Mouse (Mus musculus) MEL (cell line): Measurements from ENCODE around the gene Prkch. TPM values are rescaled to one million over a fixed set of nuclear protein-coding genes. Genes with fewer than 3 reads are reported as not detected.

Experiments used
- DNase-seq: peaks from one replicate; pipeline ENCODE4 v3.0.0; 2011; ENCODE audit warnings: low read depth, low spot score
- H3K27ac ChIP-seq: 2 replicates; pipeline ENCODE4 v1.5.1; 2012; ENCODE audit warnings: low read depth, mild to moderate bottlenecking, control low read depth, low read length, moderate library complexity; ENCODE audit not compliant: control insufficient read depth
- H3K27me3 ChIP-seq, 2 experiments: fragments of 150-350 bp in 1 of 2; sonication (generic) in 1 of 2; 2 replicates each; pipeline ENCODE4 v1.6.1; 2012; ENCODE audit warnings: low read length in 2 of 2, mild to moderate bottlenecking in 2 of 2, improper control_type of control experiment in 1 of 2, moderate library complexity in 1 of 2; ENCODE audit not compliant: insufficient read depth in 2 of 2, control insufficient read depth in 1 of 2
- H3K36me3 ChIP-seq, 2 experiments: 2 replicates each; pipeline ENCODE4 v1.6.1; 2012 to 2014; ENCODE audit warnings: low read length in 2 of 2, improper control_type of control experiment in 1 of 2, inconsistent platforms in 1 of 2, mild to moderate bottlenecking in 1 of 2; ENCODE audit not compliant: insufficient read depth in 2 of 2, control insufficient read depth in 1 of 2
- H3K4me1 ChIP-seq, 2 experiments: fragments of 150-350 bp in 1 of 2; sonication (generic) in 1 of 2; 2 replicates each; pipeline ENCODE4 v1.6.1; 2012; ENCODE audit warnings: low read length in 2 of 2, improper control_type of control experiment in 1 of 2, mild to moderate bottlenecking in 1 of 2; ENCODE audit not compliant: insufficient read depth in 2 of 2, control insufficient read depth in 1 of 2
- H3K4me3 ChIP-seq, 2 experiments: fragments of 150-350 bp in 1 of 2; sonication (generic) in 1 of 2; 2 replicates each; pipeline ENCODE4 v1.5.1; 2012; ENCODE audit warnings: low read depth in 2 of 2, low read length in 2 of 2, mild to moderate bottlenecking in 2 of 2, moderate library complexity in 2 of 2, control low read depth in 1 of 2, improper control_type of control experiment in 1 of 2; ENCODE audit not compliant: control insufficient read depth in 1 of 2, insufficient read depth in 1 of 2
- H3K79me2 ChIP-seq: 2 replicates; pipeline ENCODE4 v1.6.1; 2012; ENCODE audit warnings: mild to moderate bottlenecking, low read length, moderate library complexity; ENCODE audit not compliant: control insufficient read depth, poor library complexity, insufficient read depth
- H3K9ac ChIP-seq: 2 replicates; pipeline ENCODE4 v1.6.1; 2012; ENCODE audit warnings: low read depth, mild to moderate bottlenecking, control low read depth, low read length, moderate library complexity; ENCODE audit not compliant: control insufficient read depth, poor library complexity, severe bottlenecking
- H3K9me3 ChIP-seq: fragments of 150-350 bp; sonication (generic); replicated peaks from 2 replicates; pipeline ENCODE4 v1.6.1; 2012; ENCODE audit warnings: mild to moderate bottlenecking, low read length, improper control_type of control experiment, moderate library complexity; ENCODE audit not compliant: insufficient read depth
- BHLHE40 ChIP-seq: IDR thresholded peaks from 2 replicates; pipeline ENCODE4 v1.6.1; 2012; ENCODE audit warnings: low read depth, mild to moderate bottlenecking, inconsistent platforms, low read length, improper control_type of control experiment, borderline replicate concordance
- CHD1 ChIP-seq: IDR thresholded peaks from 2 replicates; pipeline ENCODE4 v1.6.1; 2012; ENCODE audit warnings: low read depth, mild to moderate bottlenecking, inconsistent platforms, low read length, improper control_type of control experiment
- CTCF ChIP-seq, 3 experiments: IDR thresholded peaks in 2 of 3; conservative IDR thresholded peaks in 1 of 3; 2 replicates each; pipeline ENCODE4 v1.5.1; 2011 to 2012; ENCODE audit warnings: low read length in 3 of 3, low read depth in 2 of 3, mild to moderate bottlenecking in 2 of 3, improper control_type of control experiment in 1 of 3, inconsistent platforms in 1 of 3, mixed read lengths in 1 of 3, moderate library complexity in 1 of 3; ENCODE audit not compliant: control insufficient read depth in 1 of 3, insufficient read depth in 1 of 3, poor library complexity in 1 of 3, severe bottlenecking in 1 of 3
- ELF1 ChIP-seq: IDR thresholded peaks from 2 replicates; pipeline ENCODE4 v1.6.1; 2014; ENCODE audit warnings: low read depth, mild to moderate bottlenecking, inconsistent platforms, low read length, improper control_type of control experiment, moderate library complexity
- EP300 ChIP-seq, 2 experiments: IDR thresholded peaks; 2 replicates each; pipeline ENCODE4 v1.6.1; 2011; ENCODE audit warnings: improper control_type of control experiment in 2 of 2, low read length in 2 of 2, low read depth in 1 of 2, mild to moderate bottlenecking in 1 of 2
- MAFK ChIP-seq: IDR thresholded peaks from 2 replicates; pipeline ENCODE4 v1.6.1; 2011; ENCODE audit warnings: low read depth, mild to moderate bottlenecking, low read length, improper control_type of control experiment, borderline replicate concordance
- MAZ ChIP-seq: IDR thresholded peaks from 2 replicates; pipeline ENCODE4 v1.6.1; 2012; ENCODE audit warnings: low read depth, mild to moderate bottlenecking, inconsistent platforms, low read length, improper control_type of control experiment
- MXI1 ChIP-seq: IDR thresholded peaks from 2 replicates; pipeline ENCODE4 v1.6.1; 2011; ENCODE audit warnings: mild to moderate bottlenecking, low read depth, low read length, improper control_type of control experiment
- NRF1 ChIP-seq: IDR thresholded peaks from 2 replicates; pipeline ENCODE4 v1.6.1; 2014; ENCODE audit warnings: low read depth, mild to moderate bottlenecking, inconsistent platforms, low read length, improper control_type of control experiment, moderate library complexity; ENCODE audit not compliant: poor library complexity, insufficient read depth, severe bottlenecking
- POLR2A ChIP-seq, 2 experiments: IDR thresholded peaks; 2 replicates each; pipeline ENCODE4 v1.6.1; 2011 to 2012; ENCODE audit warnings: low read length in 2 of 2, mild to moderate bottlenecking in 2 of 2, control low read depth in 1 of 2, improper control_type of control experiment in 1 of 2, low read depth in 1 of 2, moderate library complexity in 1 of 2; ENCODE audit not compliant: control insufficient read depth in 1 of 2, insufficient read depth in 1 of 2, poor library complexity in 1 of 2
- POLR2AphosphoS2 ChIP-seq: IDR thresholded peaks from 2 replicates; pipeline ENCODE4 v1.6.1; 2011; ENCODE audit warnings: low read length, improper control_type of control experiment
- POLR2AphosphoS5 ChIP-seq: IDR thresholded peaks from 2 replicates; pipeline ENCODE4 v1.6.1; 2012; ENCODE audit warnings: low read depth, borderline replicate concordance, mild to moderate bottlenecking, inconsistent platforms, low read length, moderate library complexity, mixed read lengths
- RCOR1 ChIP-seq: IDR thresholded peaks from 2 replicates; pipeline ENCODE4 v1.6.1; 2012; ENCODE audit warnings: low read depth, mild to moderate bottlenecking, inconsistent platforms, low read length, improper control_type of control experiment
- SMC3 ChIP-seq: IDR thresholded peaks from 2 replicates; pipeline ENCODE4 v1.6.1; 2011; ENCODE audit warnings: low read depth, low read length, improper control_type of control experiment
- TAL1 ChIP-seq: IDR thresholded peaks from 2 replicates; pipeline ENCODE4 v1.6.1; 2012; ENCODE audit warnings: mild to moderate bottlenecking, inconsistent platforms, low read length, moderate library complexity, mixed read lengths
- TBP ChIP-seq: IDR thresholded peaks from 2 replicates; pipeline ENCODE4 v1.8.0; 2011; ENCODE audit warnings: low read depth, low read length, improper control_type of control experiment
- USF1 ChIP-seq: IDR thresholded peaks from 2 replicates; pipeline ENCODE4 v1.6.1; 2014; ENCODE audit warnings: low read depth, mild to moderate bottlenecking, inconsistent platforms, low read length, improper control_type of control experiment, moderate library complexity
- USF2 ChIP-seq, 2 experiments: IDR thresholded peaks; 2 replicates each; pipeline ENCODE4 v1.6.1; 2011 to 2012; ENCODE audit warnings: improper control_type of control experiment in 2 of 2, low read length in 2 of 2, borderline replicate concordance in 1 of 2, inconsistent platforms in 1 of 2, low read depth in 1 of 2, mild to moderate bottlenecking in 1 of 2; ENCODE audit not compliant: insufficient read depth in 1 of 2
- ZC3H11A ChIP-seq: IDR thresholded peaks from 2 replicates; pipeline ENCODE4 v1.6.1; 2012; ENCODE audit warnings: low read depth, mild to moderate bottlenecking, inconsistent platforms, low read length, improper control_type of control experiment
- ZMIZ1 ChIP-seq: IDR thresholded peaks from 2 replicates; pipeline ENCODE4 v1.6.1; 2012; ENCODE audit warnings: low read depth, mild to moderate bottlenecking, inconsistent platforms, low read length, improper control_type of control experiment, moderate library complexity
- polyA plus RNA-seq, 2 experiments: library from polyadenylated mRNA; stranded (reverse) in 1 of 2; unstranded in 1 of 2; fragments of >175 nt in 1 of 2; fragments of >200 nt in 1 of 2; gene quantifications; 2 replicates each; pipeline versions ENCODE4 v1.2.1 to v1.2.4; 2012; ENCODE audit warnings: low replicate concordance in 2 of 2, low read depth in 1 of 2; ENCODE audit not compliant: insufficient read length in 2 of 2, insufficient read depth in 1 of 2, missing spikeins in 1 of 2
- total RNA-seq: library from RNA; depleted of rRNA; stranded (reverse); fragments of 300-350 nt; gene quantifications from 2 replicates; pipeline ENCODE4 v1.2.3, GENCODE M21; 2012

The Prkch gene
- total and polyA plus RNA-seq, 3 experiments = not detected

GRCm38 (mm10) chr12:73793216-73793615 is 208.6 kb downstream of the Prkch start:
- Histone ChIP-seq H3K9me3 (no peaks in the 10 kb centered on the region), H3K4me1 (peaks cover 4 to 9% of the 10 kb centered on the region in 2 experiments; a peak in 3 of 4 replicates), H3K79me2 (no peaks in the 10 kb centered on the region), H3K27me3 (peaks cover 12 to 28% of the 10 kb centered on the region in 2 experiments), H3K9ac (no peak overlapping the region), H3K4me3 (no peak overlapping the region), H3K27ac (no peak overlapping the region), H3K36me3 (peaks cover 0 to 4% of the 10 kb centered on the region in 2 experiments; a peak in 1 of 4 replicates)
- no peak for DNase-seq
- TF ChIP-seq BHLHE40 (no peak), CTCF (IDR thresholded peaks at IDR 0.05 in 2 of 3, conservative IDR thresholded peaks at IDR 0.05 in 1 of 3; ENCODE audit: control insufficient read depth in 1 of 3, insufficient read depth in 1 of 3, low read depth in 2 of 3, low read length in 3 of 3, poor library complexity in 1 of 3, severe bottlenecking in 1 of 3) (no peak), MXI1 (no peak), EP300 (IDR thresholded peaks at IDR 0.05; ENCODE audit: low read depth in 1 of 2, low read length in 2 of 2) (no peak), ELF1 (no peak), USF1 (no peak), MAZ (no peak), POLR2AphosphoS5 (no peak), TAL1 (no peak), RCOR1 (no peak), TBP (no peak), ZC3H11A (no peak), CHD1 (no peak), POLR2A (IDR thresholded peaks at IDR 0.05; ENCODE audit: control insufficient read depth in 1 of 2, insufficient read depth in 1 of 2, low read depth in 1 of 2, low read length in 2 of 2, poor library complexity in 1 of 2) (no peak), USF2 (IDR thresholded peaks at IDR 0.05; ENCODE audit: borderline replicate concordance in 1 of 2, insufficient read depth in 1 of 2, low read depth in 1 of 2, low read length in 2 of 2) (no peak)

DNA sequence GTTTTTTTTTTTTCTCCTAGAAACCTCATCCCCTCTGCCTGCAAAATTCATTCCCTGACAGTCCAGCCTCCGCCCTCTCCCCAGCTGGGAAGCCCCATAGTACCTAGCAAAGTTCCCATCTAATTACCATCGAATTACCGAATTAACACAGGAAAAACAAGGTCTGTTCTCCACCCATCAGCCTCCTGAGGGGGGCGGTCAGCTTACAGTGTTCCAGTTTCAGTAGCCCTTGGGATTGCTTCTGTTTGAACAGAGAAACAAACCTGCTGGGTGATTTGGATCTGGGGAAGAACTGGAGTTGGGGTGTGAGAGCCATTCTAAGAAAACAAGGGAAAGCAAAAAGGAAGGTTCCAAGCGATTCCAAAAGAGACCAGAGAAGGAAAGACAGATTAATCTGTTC is 209.1 kb downstream of the Prkch start:
- H3K9ac ChIP-seq = no peak overlapping the region
- H3K27ac ChIP-seq = no peak overlapping the region
- peaks cover 12 to 28% of the 10 kb centered on the region in 2 experiments for H3K27me3 ChIP-seq
- no peak for DNase-seq
- no peak overlapping the region for H3K4me3 ChIP-seq
- no peaks in the 10 kb centered on the region for H3K9me3 ChIP-seq
- H3K4me1 ChIP-seq = peaks cover 4 to 6% of the 10 kb centered on the region in 2 experiments; a peak in 3 of 4 replicates
- TF ChIP-seq POLR2AphosphoS5 (no peak), NRF1 (no peak), MAFK (no peak), ZC3H11A (no peak), RCOR1 (no peak), POLR2AphosphoS2 (no peak), ZMIZ1 (no peak), SMC3 (no peak)
- H3K36me3 ChIP-seq = peaks cover 0 to 4% of the 10 kb centered on the region in 2 experiments; a peak in 1 of 4 replicates
- H3K79me2 ChIP-seq = no peaks in the 10 kb centered on the region
